Mouse (Mus musculus): ENCODE results near the gene Flot2. TPM values are rescaled to one million over a fixed set of nuclear protein-coding genes. Genes with fewer than 3 reads are reported as not detected.

Gene Flot2
- polyA plus RNA-seq, 1 experiment from 2014 or later, result 52.0 TPM

- Histone ChIP-seq H3K27me3 (no peaks in the 10 kb centered on the region), H3K27ac (no peak overlapping the region), H3K9me3 (no peaks in the 10 kb centered on the region), H3K9ac (no peak overlapping the region), H3K4me2 (replicated peaks) (no peak overlapping the region), H3K36me3 (no peaks in the 10 kb centered on the region), H3K4me3 (no peak overlapping the region), H3K4me1 (no peaks in the 10 kb centered on the region)
- WGBS, result 86% methylated on average over 5 of the region's 5 CpGs
- no peak for ATAC-seq (ENCODE audit: low FRiP score, low read depth)
Observed at GRCm38 (mm10) chr11:78087756-78088281, 50.1 kb downstream of the Flot2 start.

- H3K4me3 ChIP-seq, result peak overlapping the region; percentile 86
- H3K4me1 ChIP-seq, result peaks cover 19% of the 10 kb centered on the region
- no peaks in the 10 kb centered on the region for H3K27me3 ChIP-seq
- no peaks in the 10 kb centered on the region for H3K36me3 ChIP-seq
- H3K9me3 ChIP-seq, result no peaks in the 10 kb centered on the region
- 47% methylated on average over 11 of the region's 11 CpGs for WGBS
- peak; percentile 24; the same call in 1 of the 2 replicates for ATAC-seq (ENCODE audit: low FRiP score, low read depth)
- peak overlapping the region; percentile 86 for H3K9ac ChIP-seq
- peak overlapping the region; percentile 22; the same call in 1 of the 2 replicates for H3K27ac ChIP-seq
- peak overlapping the region; percentile 88 for H3K4me2 ChIP-seq (replicated peaks)
Observed at GRCm38 (mm10) chr11:78094137-78094503, 56.4 kb downstream of the Flot2 start.

- Histone ChIP-seq H3K4me2 (replicated peaks) (peak within 1 kb of the TSS; percentile 88), H3K27me3 (no peaks in the 10 kb centered on the region), H3K9me3 (no peaks in the 10 kb centered on the region), H3K4me3 (peak within 1 kb of the TSS; percentile 86), H3K9ac (peak within 1 kb of the TSS; percentile 86), H3K27ac (peak within 1 kb of the TSS; percentile 23; the same call in 1 of the 2 replicates), H3K4me1 (peaks cover 19% of the 10 kb centered on the region), H3K36me3 (no peaks in the 10 kb centered on the region)
- WGBS, result under 1% methylated on average over 38 of the region's 38 CpGs
- ATAC-seq (ENCODE audit: low FRiP score, low read depth), result peak; percentile 95
Observed at GRCm38 (mm10) chr11:78094504-78095143, 56.9 kb downstream of the Flot2 start, which contains the start of gene Fam222b. Gene Fam222b, plus strand, starts transcription at chr11:78094660.

- Histone ChIP-seq H3K27me3 (no peaks in the 10 kb centered on the region), H3K9me3 (no peaks in the 10 kb centered on the region), H3K4me2 (replicated peaks) (peak overlapping the region; percentile 88), H3K4me3 (peak overlapping the region; percentile 86), H3K4me1 (peaks cover 19% of the 10 kb centered on the region), H3K27ac (no peak overlapping the region), H3K36me3 (no peaks in the 10 kb centered on the region), H3K9ac (peak overlapping the region; percentile 86)
- ATAC-seq (ENCODE audit: low FRiP score, low read depth), result no peak
- WGBS, result 28% methylated on average over 5 of the region's 5 CpGs
Observed at GRCm38 (mm10) chr11:78095144-78095516, 57.4 kb downstream of the Flot2 start.

GRCm38 (mm10) chr11:78097077-78097476 lies 59.3 kb downstream of the Flot2 start:
- Histone ChIP-seq H3K4me2 (replicated peaks) (peak overlapping the region; percentile 42), H3K27me3 (no peaks in the 10 kb centered on the region), H3K9ac (peak overlapping the region; percentile 54), H3K27ac (no peak overlapping the region), H3K4me1 (peaks cover 19% of the 10 kb centered on the region), H3K36me3 (peaks cover 4% of the 10 kb centered on the region; the same call in 1 of the 2 replicates), H3K9me3 (no peaks in the 10 kb centered on the region), H3K4me3 (peak overlapping the region; percentile 7; the same call in 1 of the 2 replicates)
- 47% methylated on average over 3 of the region's 3 CpGs for WGBS
- no peak for ATAC-seq (ENCODE audit: low FRiP score, low read depth)

GRCm38 (mm10) chr11:78100746-78101145 lies 63.0 kb downstream of the Flot2 start:
- H3K27me3 ChIP-seq, result no peaks in the 10 kb centered on the region
- no peak overlapping the region for H3K4me2 ChIP-seq (replicated peaks)
- no peaks in the 10 kb centered on the region for H3K9me3 ChIP-seq
- peaks cover 8% of the 10 kb centered on the region for H3K36me3 ChIP-seq
- no peak for ATAC-seq (ENCODE audit: low FRiP score, low read depth)
- no peak overlapping the region for H3K4me3 ChIP-seq
- 89% methylated on average over 11 of the region's 11 CpGs for WGBS
- H3K27ac ChIP-seq, result no peak overlapping the region
- H3K9ac ChIP-seq, result no peak overlapping the region
- H3K4me1 ChIP-seq, result peaks cover 11% of the 10 kb centered on the region

GRCm38 (mm10) chr11:78102142-78102541 lies 64.4 kb downstream of the Flot2 start:
- H3K27me3 ChIP-seq, result no peaks in the 10 kb centered on the region
- H3K9ac ChIP-seq, result no peak overlapping the region
- H3K4me2 ChIP-seq (replicated peaks), result no peak overlapping the region
- H3K27ac ChIP-seq, result no peak overlapping the region
- ATAC-seq (ENCODE audit: low FRiP score, low read depth), result no peak
- WGBS, result 90% methylated on average over 5 of the region's 5 CpGs
- H3K4me1 ChIP-seq, result no peaks in the 10 kb centered on the region; the same call in 1 of the 2 replicates
- peaks cover 16% of the 10 kb centered on the region for H3K36me3 ChIP-seq
- H3K9me3 ChIP-seq, result no peaks in the 10 kb centered on the region
- H3K4me3 ChIP-seq, result no peak overlapping the region

GRCm38 (mm10) chr11:78102958-78103747 lies 65.4 kb downstream of the Flot2 start:
- Histone ChIP-seq H3K4me2 (replicated peaks) (no peak overlapping the region), H3K27me3 (no peaks in the 10 kb centered on the region), H3K9me3 (0 out of 2 replicates have a peak, but pooled peaks cover 2% of the 10 kb centered on the region), H3K9ac (no peak overlapping the region), H3K4me1 (no peaks in the 10 kb centered on the region), H3K36me3 (peaks cover 23% of the 10 kb centered on the region), H3K27ac (no peak overlapping the region), H3K4me3 (no peak overlapping the region)
- WGBS, result 64% methylated on average over 5 of the region's 5 CpGs
- ATAC-seq (ENCODE audit: low FRiP score, low read depth), result no peak

- H3K9ac ChIP-seq, result no peak overlapping the region
- no peak overlapping the region for H3K4me2 ChIP-seq (replicated peaks)
- no peak overlapping the region for H3K27ac ChIP-seq
- no peak for ATAC-seq (ENCODE audit: low FRiP score, low read depth)
- no peak overlapping the region for H3K4me3 ChIP-seq
- 94% methylated on average over 5 of the region's 5 CpGs for WGBS
- no peaks in the 10 kb centered on the region for H3K4me1 ChIP-seq
- H3K9me3 ChIP-seq, result 0 out of 2 replicates have a peak, but pooled peaks cover 2% of the 10 kb centered on the region
- peaks cover 23% of the 10 kb centered on the region for H3K36me3 ChIP-seq
- no peaks in the 10 kb centered on the region for H3K27me3 ChIP-seq
Observed at GRCm38 (mm10) chr11:78104501-78104900, 66.8 kb downstream of the Flot2 start.

MicroRNAs encoded within 50 kb of the gene (microRNA counts, 519-probe panel; counts per million panel counts)
- microRNA mmu-miR-144 (3,874 counts per million, percentile 74 among the panel's probes with 10 or more counts), microRNA mmu-miR-451 (3,148 counts per million, percentile 53 among the panel's probes with 10 or more counts)

Small RNA genes lying within 50 kb of the gene (microRNA-seq; reads per million reads assigned to microRNA genes)
- gene Mir144 (55.5 reads per million, percentile 45 among the genes with 10 or more reads in this experiment), gene Mir451a (not detected), gene Mir451b (not detected)

Other genes with a start within 250 kb of the Flot2 start
- 0.66 and 1.4 TPM in 2 replicates for gene Pipox, start 143.8 kb upstream of the Flot2 start, polyA plus RNA-seq (2015; fragmentation: Nextera tagmentation; extraction: Ambion mirVana)
- gene Sez6, start 107.1 kb upstream of the Flot2 start, polyA plus RNA-seq (2015; fragmentation: Nextera tagmentation; extraction: Ambion mirVana), result 0.18 and 0.60 TPM in 2 replicates
- 21.5 and 22.0 TPM in 2 replicates for gene Phf12, start 55.2 kb upstream of the Flot2 start, polyA plus RNA-seq (2015; fragmentation: Nextera tagmentation; extraction: Ambion mirVana)
- gene Dhrs13, start 5.7 kb upstream of the Flot2 start, polyA plus RNA-seq (2015; fragmentation: Nextera tagmentation; extraction: Ambion mirVana), result 20.1 and 21.1 TPM in 2 replicates
- 37.8 and 38.7 TPM in 2 replicates for gene Eral1, start 42.5 kb downstream of the Flot2 start, polyA plus RNA-seq (2015; fragmentation: Nextera tagmentation; extraction: Ambion mirVana)
- 13.7 and 16.1 TPM in 2 replicates for gene Fam222b, start 56.7 kb downstream of the Flot2 start, polyA plus RNA-seq (2015; fragmentation: Nextera tagmentation; extraction: Ambion mirVana)
- 108 and 109 TPM in 2 replicates for gene Traf4, start 127.7 kb downstream of the Flot2 start, polyA plus RNA-seq (2015; fragmentation: Nextera tagmentation; extraction: Ambion mirVana)
- gene Nek8, start 138.7 kb downstream of the Flot2 start, polyA plus RNA-seq (2015; fragmentation: Nextera tagmentation; extraction: Ambion mirVana), result 20.1 and 20.7 TPM in 2 replicates
- gene Tlcd1, start 138.8 kb downstream of the Flot2 start, polyA plus RNA-seq (2015; fragmentation: Nextera tagmentation; extraction: Ambion mirVana), result 13.5 and 14.1 TPM in 2 replicates
- gene Rpl23a, start 145.7 kb downstream of the Flot2 start, polyA plus RNA-seq (2015; fragmentation: Nextera tagmentation; extraction: Ambion mirVana), result 1,373 and 1,384 TPM in 2 replicates
- 171 and 185 TPM in 2 replicates for gene Rab34, start 150.5 kb downstream of the Flot2 start, polyA plus RNA-seq (2015; fragmentation: Nextera tagmentation; extraction: Ambion mirVana)
- gene Proca1, start 155.5 kb downstream of the Flot2 start, polyA plus RNA-seq (2015; fragmentation: Nextera tagmentation; extraction: Ambion mirVana), result 2.7 and 3.0 TPM in 2 replicates
- gene Sdf2, start 207.8 kb downstream of the Flot2 start, polyA plus RNA-seq (2015; fragmentation: Nextera tagmentation; extraction: Ambion mirVana), result 78.9 and 81.2 TPM in 2 replicates
- 29.4 and 33.2 TPM in 2 replicates for gene Supt6, start 208.1 kb downstream of the Flot2 start, polyA plus RNA-seq (2015; fragmentation: Nextera tagmentation; extraction: Ambion mirVana)
- 74.7 and 76.1 TPM in 2 replicates for gene 2610507B11Rik, start 223.8 kb downstream of the Flot2 start, polyA plus RNA-seq (2015; fragmentation: Nextera tagmentation; extraction: Ambion mirVana)

All from limb, embryonic 13.5 days (tissue).